Mouse (Mus musculus) embryonic fibroblast, embryonic 13.5 days (primary cell): Measurements from ENCODE around the gene Tbx15.

Source experiments
- CTCF ChIP-seq: IDR thresholded peaks from 2 replicates; pipeline ENCODE4 v1.5.1; 2011; ENCODE audit warnings: mild to moderate bottlenecking, control low read depth, low read length, moderate library complexity, borderline replicate concordance; ENCODE audit not compliant: insufficient read depth
- POLR2A ChIP-seq: IDR thresholded peaks from 2 replicates; pipeline ENCODE4 v1.6.1; 2011; ENCODE audit warnings: low read depth, mild to moderate bottlenecking, control low read depth, low read length, moderate library complexity

DNA sequence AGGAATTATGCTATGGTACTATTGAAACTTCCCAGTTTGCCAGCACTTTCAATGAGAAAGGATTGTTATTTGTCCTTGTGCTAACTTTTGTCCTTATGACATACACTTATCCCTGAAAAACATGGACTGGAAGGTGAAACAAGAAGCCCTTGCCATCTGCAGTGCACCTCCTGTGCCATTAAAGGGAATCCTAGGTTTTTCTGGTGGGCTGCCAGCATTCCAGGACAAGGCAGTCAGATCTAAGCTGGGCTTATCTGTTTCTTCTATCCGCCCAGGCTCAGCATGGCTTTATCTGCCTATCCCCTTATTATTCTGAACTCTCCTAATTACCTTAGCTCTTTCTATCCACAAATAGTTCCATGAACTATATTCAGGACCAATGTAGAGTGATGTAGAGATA, 98.6 kb downstream of the Tbx15 start:
- TF ChIP-seq POLR2A: no peak
- TF ChIP-seq CTCF: no peak
